Mouse (Mus musculus) testis, postnatal 10 days (tissue): ENCODE results near the gene Pde4d.

Experiments used
- DNase-seq: peaks from one replicate; pipeline ENCODE4 v3.0.0; 2021; ENCODE audit warnings: low spot score

The Pde4d gene

GRCm38 (mm10) chr13:109694293-109694692, 1244.5 kb downstream of the Pde4d start:
- DNase-seq = no peak

GRCm38 (mm10) chr13:109695098-109695497, 1245.3 kb downstream of the Pde4d start:
- DNase-seq = no peak

- DNase-seq = no peak
Observed at GRCm38 (mm10) chr13:109706141-109706540, 1256.4 kb downstream of the Pde4d start.

GRCm38 (mm10) chr13:109706579-109706978, 1256.8 kb downstream of the Pde4d start:
- DNase-seq = no peak

DNA sequence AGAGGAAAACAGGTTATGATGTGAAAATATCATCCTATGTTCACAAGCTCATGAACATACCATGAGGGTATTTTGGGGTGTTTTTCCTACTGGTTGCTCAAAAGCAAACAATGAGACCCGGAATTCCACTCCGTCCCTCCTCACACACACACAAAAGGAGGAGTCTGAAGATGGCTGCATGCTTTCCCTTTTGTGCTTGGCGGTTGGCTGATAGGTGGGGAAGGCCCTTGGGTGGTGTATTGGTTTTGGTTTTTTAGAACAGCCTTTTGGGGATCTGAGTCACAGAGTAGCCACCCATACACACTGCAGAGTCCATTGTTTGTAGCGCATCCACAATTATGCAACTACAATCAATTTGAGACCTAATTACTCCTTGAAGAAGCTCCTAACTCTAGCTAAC, 1257.4 kb downstream of the Pde4d start:
- DNase-seq = no peak

DNA sequence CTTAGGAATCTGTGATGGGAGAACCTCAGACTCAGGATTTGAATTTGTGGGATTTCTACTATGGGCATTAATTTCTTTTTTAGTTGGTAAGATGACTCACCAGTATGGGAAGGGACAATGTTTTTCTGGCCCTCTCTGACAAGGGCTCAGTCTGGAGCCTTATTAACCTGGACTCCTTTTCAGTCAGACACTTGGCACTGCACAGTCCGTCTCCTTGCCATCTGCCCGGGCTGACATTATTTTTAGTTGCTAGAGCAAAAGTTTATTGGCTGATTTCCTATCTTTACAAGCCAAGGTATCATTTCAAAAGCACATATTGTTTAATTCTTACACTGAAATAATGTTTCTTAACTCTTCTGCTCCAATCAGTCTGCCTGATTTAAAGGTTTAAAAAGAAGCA, 1258.6 kb downstream of the Pde4d start:
- no peak for DNase-seq

- DNase-seq = no peak
Observed at GRCm38 (mm10) chr13:109714581-109714980, 1264.8 kb downstream of the Pde4d start.

GRCm38 (mm10) chr13:109715321-109715720, 1265.6 kb downstream of the Pde4d start:
- no peak for DNase-seq

DNA sequence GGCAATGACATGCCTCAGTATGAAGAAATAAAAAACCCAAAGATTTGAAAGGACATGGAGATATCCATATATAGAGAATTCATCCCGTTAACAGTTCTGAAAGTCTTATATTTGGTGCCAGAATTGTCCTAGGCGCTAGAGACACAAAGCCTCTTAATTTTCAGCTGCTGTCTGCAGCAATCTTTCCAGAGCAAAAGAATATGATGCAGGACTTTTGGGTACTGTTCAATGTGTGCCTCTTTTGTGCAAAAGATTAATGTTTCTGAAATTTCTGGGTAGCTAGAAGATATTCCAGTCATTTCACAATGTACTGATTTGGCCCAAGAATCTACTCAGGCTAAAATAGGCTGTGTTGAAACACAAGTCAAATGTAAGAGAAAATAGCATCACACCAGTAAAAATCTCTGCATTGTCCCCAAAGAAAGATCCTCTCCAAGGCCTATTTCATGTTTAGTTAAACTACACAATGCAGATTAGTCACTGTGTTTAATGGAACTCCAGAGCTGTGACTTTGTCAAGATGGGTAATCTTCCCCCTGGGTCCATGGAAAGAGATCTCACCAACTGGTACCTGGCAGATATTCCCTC, 1270.5 kb downstream of the Pde4d start:
- DNase-seq = no peak

GRCm38 (mm10) chr13:109722237-109723119, 1272.7 kb downstream of the Pde4d start:
- no peak for DNase-seq

- no peak for DNase-seq
Observed at GRCm38 (mm10) chr13:109727346-109727745, 1277.6 kb downstream of the Pde4d start.

DNA sequence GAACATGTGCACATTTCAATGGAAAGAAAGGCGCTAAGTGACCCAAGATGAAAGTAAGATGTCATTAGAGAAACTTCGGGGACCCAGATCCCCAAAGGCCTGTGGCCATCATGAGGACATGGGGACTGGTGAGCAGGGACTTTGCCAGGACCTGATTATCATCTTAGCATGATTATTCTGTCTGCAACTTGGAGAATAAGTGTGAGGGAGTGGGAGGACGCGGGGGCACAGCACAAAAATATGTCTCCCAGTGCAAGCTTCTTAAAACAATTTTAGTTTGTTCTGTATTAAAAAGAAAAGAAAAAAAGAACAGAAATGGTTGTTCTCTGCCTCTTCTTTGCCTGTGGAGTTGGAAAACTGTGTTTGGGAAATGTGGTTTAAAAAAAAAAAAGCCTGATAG, 1279.9 kb downstream of the Pde4d start:
- no peak for DNase-seq

GRCm38 (mm10) chr13:109732655-109733376, 1283.1 kb downstream of the Pde4d start:
- DNase-seq = no peak

DNA sequence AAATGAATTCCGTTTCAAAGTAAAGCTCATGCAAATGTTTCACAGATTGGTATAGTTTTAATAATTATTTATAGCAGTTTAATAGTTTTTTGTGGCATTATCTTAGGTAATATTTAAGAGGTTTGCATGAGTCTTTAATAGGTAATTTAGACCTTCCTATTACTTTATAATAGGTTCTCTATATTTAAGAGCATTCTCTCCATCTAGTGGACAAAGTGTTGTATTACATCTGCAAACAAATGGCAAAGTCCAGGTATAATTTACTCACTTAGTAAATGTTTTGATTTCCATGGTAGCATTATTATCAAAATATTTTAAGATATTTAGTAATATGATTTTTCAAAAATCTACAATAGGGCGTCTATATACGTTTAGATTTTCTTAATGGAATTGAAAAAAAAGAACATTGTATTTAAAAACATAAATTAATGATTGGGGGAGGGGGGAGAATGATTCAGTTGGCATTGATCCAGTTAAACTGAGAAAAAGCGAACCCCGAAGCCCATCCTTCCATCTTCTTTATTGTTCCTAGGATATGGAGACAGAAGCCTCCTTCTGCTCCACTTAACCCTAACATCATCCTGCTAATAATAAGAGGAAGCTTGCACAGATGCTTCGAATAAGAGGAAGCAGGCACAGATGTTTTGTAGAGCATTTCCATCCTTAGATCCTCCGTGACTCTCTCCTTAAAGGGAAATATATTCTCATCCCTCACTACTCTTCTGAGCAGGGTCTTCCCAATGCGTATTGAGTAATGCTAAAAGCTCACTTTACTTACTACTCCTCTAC, 1286.7 kb downstream of the Pde4d start:
- DNase-seq = no peak

- DNase-seq = no peak
Observed at GRCm38 (mm10) chr13:109746492-109746891, 1296.7 kb downstream of the Pde4d start.

GRCm38 (mm10) chr13:109752236-109752863, 1302.6 kb downstream of the Pde4d start:
- DNase-seq = no peak

GRCm38 (mm10) chr13:109756854-109757253, 1307.1 kb downstream of the Pde4d start:
- DNase-seq = no peak

DNA sequence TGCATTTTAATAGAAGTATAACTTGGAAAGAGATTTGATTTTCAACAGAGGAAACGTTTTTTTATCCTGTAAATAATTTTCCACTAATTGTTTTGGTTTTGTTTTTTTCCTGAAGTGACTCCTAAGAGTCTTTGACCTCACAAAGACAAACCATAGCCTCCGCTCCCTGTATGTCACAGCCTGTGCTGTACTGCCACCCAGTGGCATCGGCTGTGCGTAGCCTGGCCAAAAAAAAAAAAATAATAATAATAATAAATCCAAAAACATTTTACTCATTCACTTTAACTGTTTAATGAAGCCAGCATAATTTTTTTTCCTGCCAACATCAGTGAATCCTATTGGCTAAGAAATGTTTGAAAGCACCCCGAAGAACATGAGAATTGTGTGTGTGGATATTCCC, 1309.5 kb downstream of the Pde4d start:
- DNase-seq = peak; percentile 55

- DNase-seq = no peak
Observed at GRCm38 (mm10) chr13:109761081-109761480, 1311.3 kb downstream of the Pde4d start.

GRCm38 (mm10) chr13:109774791-109775190, 1325.0 kb downstream of the Pde4d start:
- no peak for DNase-seq

DNA sequence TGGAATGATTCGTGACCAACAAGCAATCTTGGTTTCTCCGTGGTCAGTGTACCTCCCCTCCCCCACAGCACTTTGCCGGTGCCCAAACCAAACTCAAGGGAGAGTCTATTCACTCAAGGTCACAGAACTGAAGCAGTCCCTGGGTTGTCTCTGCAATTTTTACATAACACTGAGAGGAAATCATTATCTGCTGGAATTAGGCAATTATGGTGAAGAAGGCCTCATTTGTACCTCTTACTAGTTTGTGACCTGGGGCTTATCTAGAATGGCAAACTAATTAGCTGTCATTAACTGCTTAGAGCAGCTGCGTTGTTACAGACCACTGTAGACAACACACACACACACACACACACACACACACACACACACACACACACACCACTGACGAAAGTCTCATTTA, 1325.4 kb downstream of the Pde4d start:
- DNase-seq = no peak

DNA sequence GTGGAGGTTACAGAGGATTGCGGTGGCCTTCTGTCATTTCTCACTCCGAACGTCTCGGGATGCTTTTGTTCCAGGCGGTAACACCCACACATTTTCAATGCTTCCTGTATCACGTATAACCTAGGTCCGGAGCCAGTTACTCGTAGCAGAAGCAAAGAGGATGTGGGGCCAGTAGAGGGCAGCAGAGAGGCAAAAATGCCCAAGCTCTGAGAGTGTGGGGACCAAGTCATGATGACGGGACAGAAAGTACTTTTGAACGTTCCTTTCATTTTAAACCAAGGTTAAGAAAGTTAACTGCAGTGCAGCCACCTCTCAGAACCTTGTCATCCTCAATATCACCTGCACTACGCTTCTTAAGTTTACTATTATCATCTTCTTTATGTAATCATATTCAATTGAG, 1326.4 kb downstream of the Pde4d start:
- DNase-seq = peak; percentile 92
